Mouse (Mus musculus) CH12.LX (cell line): ENCODE results near the gene Pkp4. TPM values are rescaled to one million over a fixed set of nuclear protein-coding genes. Genes with fewer than 3 reads are reported as not detected.

Source experiments
- DNase-seq: peaks from one replicate; pipeline ENCODE4 v3.0.0-alpha.2; 2013; ENCODE audit errors: extremely low read depth
- H3K27ac ChIP-seq: 2 replicates; pipeline ENCODE4 v1.5.1; 2012; ENCODE audit warnings: low read depth, mild to moderate bottlenecking, control low read depth, moderate library complexity; ENCODE audit not compliant: insufficient read depth
- H3K27me3 ChIP-seq: replicated peaks from 2 replicates; pipeline ENCODE3; 2012; ENCODE audit warnings: inconsistent platforms
- H3K36me3 ChIP-seq, 2 experiments: replicated peaks in 1 of 2; 2 replicates each; pipeline versions ENCODE3 to v1.6.1; 2012; ENCODE audit warnings: inconsistent platforms in 1 of 2, low read length in 1 of 2, mild to moderate bottlenecking in 1 of 2, mixed read lengths in 1 of 2, moderate library complexity in 1 of 2; ENCODE audit not compliant: control insufficient read depth in 1 of 2, insufficient read depth in 1 of 2
- H3K4me1 ChIP-seq, 2 experiments: 2 replicates each; pipeline ENCODE4 v1.6.1; 2012; ENCODE audit warnings: inconsistent platforms in 1 of 2, moderate library complexity in 1 of 2; ENCODE audit not compliant: insufficient read depth in 2 of 2, control insufficient read depth in 1 of 2
- H3K4me2 ChIP-seq: 2 replicates; pipeline ENCODE4 v1.6.1; 2012; ENCODE audit warnings: low read depth, mild to moderate bottlenecking, control low read depth; ENCODE audit not compliant: poor library complexity, insufficient read depth, severe bottlenecking
- H3K4me3 ChIP-seq, 3 experiments: fragments of 150-350 bp in 1 of 3; sonication (generic) in 1 of 3; replicated peaks in 1 of 3; 2 replicates each; pipeline versions ENCODE3 to v1.5.1; 2011 to 2012; ENCODE audit warnings: low read depth in 2 of 3, low read length in 2 of 3, mild to moderate bottlenecking in 2 of 3, moderate library complexity in 2 of 3, control low read depth in 1 of 3, improper control_type of control experiment in 1 of 3, inconsistent platforms in 1 of 3, mixed read lengths in 1 of 3; ENCODE audit not compliant: poor library complexity in 1 of 3
- H3K79me2 ChIP-seq: replicated peaks from 2 replicates; pipeline ENCODE4 v1.6.1; 2012; ENCODE audit warnings: mild to moderate bottlenecking, moderate library complexity; ENCODE audit not compliant: control insufficient read depth, poor library complexity, insufficient read depth, severe bottlenecking; ENCODE audit errors: extremely low read depth
- H3K9ac ChIP-seq: 2 replicates; pipeline ENCODE4 v1.6.1; 2012; ENCODE audit warnings: low read depth, mild to moderate bottlenecking, control low read depth, moderate library complexity; ENCODE audit not compliant: insufficient read depth
- H3K9me3 ChIP-seq: replicated peaks from 2 replicates; pipeline ENCODE3; 2012; ENCODE audit warnings: low read length, inconsistent platforms, mixed read lengths
- CTCF ChIP-seq, 2 experiments: IDR thresholded peaks in 1 of 2; conservative IDR thresholded peaks in 1 of 2; 2 replicates each; pipeline ENCODE4 v1.5.1; 2011 to 2012; ENCODE audit warnings: low read depth in 2 of 2, low read length in 2 of 2, improper control_type of control experiment in 1 of 2, inconsistent platforms in 1 of 2, mild to moderate bottlenecking in 1 of 2, moderate library complexity in 1 of 2
- ELF1 ChIP-seq: IDR thresholded peaks from 2 replicates; pipeline ENCODE4 v1.6.1; 2014; ENCODE audit warnings: low read depth, mild to moderate bottlenecking, inconsistent platforms, low read length, improper control_type of control experiment
- EP300 ChIP-seq: IDR thresholded peaks from 2 replicates; pipeline ENCODE4 v1.6.1; 2011; ENCODE audit warnings: low read length, improper control_type of control experiment
- ETS1 ChIP-seq: conservative IDR thresholded peaks from 2 replicates; pipeline ENCODE4 v1.6.1; 2012; ENCODE audit warnings: low read depth, mild to moderate bottlenecking, inconsistent platforms, low read length, improper control_type of control experiment, moderate library complexity
- GABPA ChIP-seq: IDR thresholded peaks from 2 replicates; pipeline ENCODE4 v1.6.1; 2012; ENCODE audit warnings: low read depth, low read length, improper control_type of control experiment, inconsistent platforms; ENCODE audit not compliant: insufficient replicate concordance
- HCFC1 ChIP-seq: IDR thresholded peaks from 2 replicates; pipeline ENCODE4 v1.6.1; 2012; ENCODE audit warnings: low read depth, mild to moderate bottlenecking, inconsistent platforms, low read length, improper control_type of control experiment
- JUN ChIP-seq: IDR thresholded peaks from 2 replicates; pipeline ENCODE4 v1.6.1; 2011; ENCODE audit warnings: low read depth, mild to moderate bottlenecking, low read length, improper control_type of control experiment, moderate library complexity; ENCODE audit not compliant: insufficient read depth
- JUND ChIP-seq: conservative IDR thresholded peaks from 2 replicates; pipeline ENCODE4 v1.6.1; 2011; ENCODE audit warnings: low read depth, low read length, improper control_type of control experiment
- KAT2A ChIP-seq: IDR thresholded peaks from 2 replicates; pipeline ENCODE4 v1.6.1; 2012; ENCODE audit warnings: low read length, improper control_type of control experiment, inconsistent platforms; ENCODE audit not compliant: insufficient replicate concordance
- MAFK ChIP-seq: IDR thresholded peaks from 2 replicates; pipeline ENCODE4 v1.6.1; 2011; ENCODE audit warnings: low read length, improper control_type of control experiment; ENCODE audit not compliant: insufficient replicate concordance
- MAX ChIP-seq: IDR thresholded peaks from 2 replicates; pipeline ENCODE4 v1.6.1; 2011; ENCODE audit warnings: low read length, improper control_type of control experiment
- MAZ ChIP-seq: IDR thresholded peaks from 2 replicates; pipeline ENCODE4 v1.6.1; 2012; ENCODE audit warnings: low read depth, mild to moderate bottlenecking, inconsistent platforms, low read length, improper control_type of control experiment, moderate library complexity
- MEF2A ChIP-seq: IDR thresholded peaks from 2 replicates; pipeline ENCODE4 v1.6.1; 2014; ENCODE audit warnings: low read depth, mild to moderate bottlenecking, inconsistent platforms, low read length, improper control_type of control experiment, borderline replicate concordance
- MXI1 ChIP-seq: IDR thresholded peaks from 2 replicates; pipeline ENCODE4 v1.6.1; 2011; ENCODE audit warnings: mild to moderate bottlenecking, low read depth, low read length, improper control_type of control experiment
- NELFE ChIP-seq: IDR thresholded peaks from 2 replicates; pipeline ENCODE4 v1.6.1; 2011; ENCODE audit warnings: low read depth, low read length, improper control_type of control experiment
- NRF1 ChIP-seq: IDR thresholded peaks from 2 replicates; pipeline ENCODE4 v1.6.1; 2014; ENCODE audit warnings: low read depth, mild to moderate bottlenecking, inconsistent platforms, low read length, improper control_type of control experiment, moderate library complexity
- PAX5 ChIP-seq: IDR thresholded peaks from 2 replicates; pipeline ENCODE4 v1.6.1; 2012; ENCODE audit warnings: low read length, inconsistent platforms, mixed read lengths
- POLR2AphosphoS2 ChIP-seq: IDR thresholded peaks from 2 replicates; pipeline ENCODE4 v1.6.1; 2011; ENCODE audit warnings: low read depth, low read length, improper control_type of control experiment
- SIN3A ChIP-seq: IDR thresholded peaks from 2 replicates; pipeline ENCODE4 v1.6.1; 2012; ENCODE audit warnings: low read length, improper control_type of control experiment, inconsistent platforms
- SMC3 ChIP-seq: IDR thresholded peaks from 2 replicates; pipeline ENCODE4 v1.6.1; 2011; ENCODE audit warnings: low read depth, low read length, improper control_type of control experiment
- UBTF ChIP-seq: IDR thresholded peaks from 2 replicates; pipeline ENCODE4 v1.6.1; 2012; ENCODE audit warnings: low read depth, mild to moderate bottlenecking, inconsistent platforms, low read length, improper control_type of control experiment, moderate library complexity
- USF1 ChIP-seq: IDR thresholded peaks from 2 replicates; pipeline ENCODE4 v1.6.1; 2014; ENCODE audit warnings: low read depth, mild to moderate bottlenecking, inconsistent platforms, low read length, improper control_type of control experiment
- USF2 ChIP-seq: conservative IDR thresholded peaks from 2 replicates; pipeline ENCODE4 v1.6.1; 2011; ENCODE audit warnings: low read depth, low read length, improper control_type of control experiment
- ZKSCAN1 ChIP-seq: IDR thresholded peaks from 2 replicates; pipeline ENCODE4 v1.6.1; 2012; ENCODE audit warnings: low read depth, inconsistent platforms, low read length, improper control_type of control experiment, borderline replicate concordance
- ZMIZ1 ChIP-seq: IDR thresholded peaks from 2 replicates; pipeline ENCODE4 v1.6.1; 2012; ENCODE audit warnings: low read depth, mild to moderate bottlenecking, inconsistent platforms, low read length, improper control_type of control experiment
- ZNF384 ChIP-seq: IDR thresholded peaks from 2 replicates; pipeline ENCODE4 v1.6.1; 2012; ENCODE audit warnings: low read depth, low read length, improper control_type of control experiment, inconsistent platforms
- dilution Hi-C: fragments of 300-500 bp; cut with MboI; formaldehyde crosslinking; loops from 2 replicates; pipeline ENCODE4 v1.14.3; 2020; ENCODE audit warnings: low sequenced_read_pairs; ENCODE audit not compliant: extremely low pct_unique_long_range_greater_than_20kb, extremely low pct_ligation_motif_present
- in situ Hi-C: fragments of 300-500 bp; cut with MboI; formaldehyde crosslinking; loops from 3 replicates; pipeline ENCODE4 v1.14.3; 2019; ENCODE audit warnings: low sequenced_read_pairs, low pct_ligation_motif_present, low pct_unique_long_range_greater_than_20kb, mixed read lengths
- polyA plus RNA-seq: library from polyadenylated mRNA; unstranded; fragments of >175 nt; gene quantifications from 2 replicates; pipeline ENCODE4 v1.2.1, GENCODE M21; 2012; ENCODE audit warnings: low read depth; ENCODE audit not compliant: insufficient read length
- total RNA-seq, 2 experiments: library from RNA; depleted of rRNA; stranded (reverse); fragments of 300-350 nt in 1 of 2; fragments of >200 nt in 1 of 2; gene quantifications; 2 replicates each; pipeline ENCODE4 v1.2.3; 2012 to 2014

Gene Pkp4
- total and polyA plus RNA-seq, 3 experiments: not detected

GRCm38 (mm10) chr2:59129821-59130220 lies 30.8 kb upstream of the Pkp4 start:
- Histone ChIP-seq H3K4me2 (no peak overlapping the region), H3K79me2 (no peaks in the 10 kb centered on the region), H3K4me3 (no peak overlapping the region), H3K36me3 (no peaks in the 10 kb centered on the region), H3K9ac (no peak overlapping the region), H3K9me3 (peaks cover 59% of the 10 kb centered on the region), H3K27ac (no peak overlapping the region), H3K27me3 (no peaks in the 10 kb centered on the region), H3K4me1 (no peaks in the 10 kb centered on the region)
- in situ Hi-C loops (no loop called here), dilution Hi-C loops (no loop called here)
- TF ChIP-seq POLR2AphosphoS2: no peak
- no peak for TF ChIP-seq USF2
- no peak for TF ChIP-seq UBTF
- no peak for TF ChIP-seq ZNF384
- no peak for TF ChIP-seq JUN
- TF ChIP-seq JUND: no peak
- no peak for TF ChIP-seq MXI1
- TF ChIP-seq HCFC1: no peak
- TF ChIP-seq ZKSCAN1: no peak
- no peak for TF ChIP-seq ELF1
- no peak for TF ChIP-seq USF1
- no peak for TF ChIP-seq SIN3A
- TF ChIP-seq SMC3: no peak
- TF ChIP-seq ETS1: no peak
- TF ChIP-seq NELFE: no peak
- TF ChIP-seq CTCF (conservative IDR thresholded peaks at IDR 0.05 in 1 of 2, IDR thresholded peaks at IDR 0.05 in 1 of 2; ENCODE audit: low read depth in 2 of 2, low read length in 2 of 2): no peak
- no peak for TF ChIP-seq GABPA
- no peak for DNase-seq

GRCm38 (mm10) chr2:59131044-59131443 lies 29.6 kb upstream of the Pkp4 start:
- Histone ChIP-seq H3K4me3 (no peak overlapping the region), H3K9ac (no peak overlapping the region), H3K9me3 (peaks cover 61% of the 10 kb centered on the region), H3K4me1 (no peaks in the 10 kb centered on the region), H3K27me3 (no peaks in the 10 kb centered on the region), H3K27ac (no peak overlapping the region), H3K79me2 (no peaks in the 10 kb centered on the region), H3K4me2 (no peak overlapping the region), H3K36me3 (no peaks in the 10 kb centered on the region)
- in situ Hi-C loops (no loop called here), dilution Hi-C loops (no loop called here)
- DNase-seq: no peak
- no peak for TF ChIP-seq ZNF384
- TF ChIP-seq EP300: no peak
- TF ChIP-seq KAT2A: no peak
- TF ChIP-seq MAZ: no peak
- no peak for TF ChIP-seq PAX5
- TF ChIP-seq MEF2A: no peak
- no peak for TF ChIP-seq ZMIZ1
- TF ChIP-seq MAX: no peak
- TF ChIP-seq NRF1: no peak
- TF ChIP-seq MAFK: no peak
- TF ChIP-seq SMC3: no peak
